Mouse (Mus musculus) G1E-ER4 (cell line): ENCODE data around the gene Olfr119. TPM values are rescaled to one million over a fixed set of nuclear protein-coding genes. Genes with fewer than 3 reads are reported as not detected.
"Not testable (repeated sequence)": the region's sequence is repeated elsewhere in the genome, so short reads cannot be mapped to it uniquely, and the experiment has no call there.

ENCODE experiments used
- GATA1 ChIP-seq: IDR thresholded peaks from one replicate; pipeline ENCODE4 v1.8.0; 2012; ENCODE audit warnings: low read length, inconsistent platforms
- polyA plus RNA-seq: library from polyadenylated mRNA; stranded (reverse); fragments of >175 nt; gene quantifications from 2 replicates; pipeline ENCODE4 v1.2.3, GENCODE M21; 2012

Olfr119 gene
- polyA plus RNA-seq = not detected in 2 replicates

DNA sequence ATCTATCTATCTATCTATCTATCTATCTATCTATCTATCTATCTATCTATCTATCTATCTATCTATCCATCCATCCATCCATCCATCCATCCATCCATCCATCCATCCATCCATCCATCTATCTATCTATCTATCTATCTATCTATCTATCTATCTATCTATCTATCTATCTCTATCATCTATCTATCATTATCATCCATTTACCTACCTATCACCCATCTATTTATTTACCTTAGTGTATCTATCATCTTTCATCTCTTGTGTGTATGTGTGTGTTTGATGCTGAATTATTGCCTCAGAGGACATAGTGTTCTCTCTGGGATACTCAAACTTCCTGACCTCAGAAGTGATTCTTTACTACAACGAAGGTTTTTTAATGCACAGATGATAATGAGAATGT, at the start of gene Olfr119:
Gene Olfr119 (plus strand): TSS at position 301 of the 400 bp plus-strand sequence.
- TF ChIP-seq GATA1 = not testable (repeated sequence)

DNA sequence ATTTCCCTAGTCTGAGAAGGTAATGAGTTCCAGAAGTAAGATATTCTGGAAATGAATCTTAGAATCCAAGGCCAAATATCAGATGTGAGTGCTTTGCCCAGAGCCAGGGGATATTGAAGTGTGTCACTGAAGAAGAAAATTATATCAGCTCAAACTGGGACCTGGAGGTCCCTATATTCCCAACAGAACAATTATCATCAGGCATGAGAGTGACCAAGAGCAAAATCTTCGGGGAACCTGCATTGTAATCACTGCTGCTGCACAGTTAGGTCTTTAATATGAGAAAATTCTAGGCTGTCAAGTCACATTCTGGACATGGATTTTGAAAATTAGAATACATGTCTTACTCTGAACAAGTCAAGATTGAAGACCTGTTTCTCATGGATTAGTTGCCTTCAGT, 32.7 kb upstream of the Olfr119 start, which contains the start of gene Olfr117:
Gene Olfr117 (minus strand): TSS at position 101 of the 400 bp plus-strand sequence.
- no peak for TF ChIP-seq GATA1

DNA sequence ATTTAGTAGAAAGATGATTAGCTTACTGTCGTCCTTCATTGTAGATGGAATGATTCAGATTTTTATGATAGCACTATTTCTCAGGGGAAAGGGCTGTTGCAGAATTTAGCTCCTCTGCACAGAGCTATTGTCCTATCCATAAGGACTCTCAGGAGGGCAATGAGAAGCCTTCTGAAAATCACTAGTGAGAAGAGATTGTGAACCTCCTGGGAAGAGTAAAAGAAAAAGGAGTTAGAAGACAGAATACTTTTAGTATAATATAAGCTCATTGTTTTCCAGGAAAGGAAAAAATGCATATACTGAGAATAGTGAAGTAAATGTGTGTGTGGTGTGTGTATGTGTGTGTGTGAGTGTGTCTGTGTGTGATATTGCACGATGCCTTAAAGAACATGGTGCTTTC, 29.7 kb upstream of the Olfr119 start, which contains the start of gene Olfr118:
Gene Olfr118 (plus strand): TSS at position 301 of the 400 bp plus-strand sequence.
- no peak for TF ChIP-seq GATA1

DNA sequence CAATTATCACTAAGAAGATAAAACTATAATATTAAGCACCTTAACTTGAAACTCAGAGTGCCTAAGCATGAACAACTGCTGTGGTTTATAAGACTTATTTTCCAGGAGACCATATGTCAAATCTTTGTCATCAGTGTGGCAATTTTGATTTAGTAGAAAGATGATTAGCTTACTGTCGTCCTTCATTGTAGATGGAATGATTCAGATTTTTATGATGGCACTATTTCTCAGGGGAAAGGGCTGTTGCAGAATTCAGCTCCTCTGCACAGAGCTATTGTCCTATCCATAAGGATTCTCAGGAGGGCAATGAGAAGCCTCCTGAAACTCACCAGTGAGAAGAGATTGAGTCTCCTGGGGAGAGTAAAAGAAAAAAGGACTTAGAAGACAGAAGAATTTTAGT, 25.1 kb downstream of the Olfr119 start, which contains the start of gene Olfr120:
Gene Olfr120 (plus strand): TSS at position 301 of the 400 bp plus-strand sequence.
- TF ChIP-seq GATA1 = no peak

DNA sequence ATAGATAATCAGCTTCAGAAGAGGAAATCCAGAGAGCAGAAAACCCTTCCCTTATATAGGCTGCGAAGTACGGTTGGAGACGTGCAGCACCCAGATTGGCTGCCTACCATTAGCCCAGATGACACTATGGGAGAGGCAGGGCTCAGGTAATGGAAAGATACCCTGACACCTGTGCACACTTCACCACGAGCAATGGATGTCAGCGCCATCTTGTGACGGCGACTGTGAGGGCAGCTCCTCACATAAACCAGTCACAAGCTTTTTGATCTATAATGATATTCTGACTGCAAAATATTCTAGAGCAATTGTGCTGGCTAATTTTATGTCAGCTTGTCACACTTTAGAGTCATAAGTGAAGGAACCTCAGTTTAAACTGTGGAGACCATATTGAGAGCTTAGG, 41.7 kb downstream of the Olfr119 start:
- no peak for TF ChIP-seq GATA1

Other genes starting within 250 kb of the Olfr119 start
- not detected in 2 replicates for gene Olfr109, start 237.6 kb upstream of the Olfr119 start, polyA plus RNA-seq
- gene H2-M2, start 213.0 kb upstream of the Olfr119 start, polyA plus RNA-seq = not detected in 2 replicates
- not detected in 2 replicates for gene Olfr110, start 204.1 kb upstream of the Olfr119 start, polyA plus RNA-seq
- gene Olfr111, start 188.5 kb upstream of the Olfr119 start, polyA plus RNA-seq = not detected in 2 replicates
- not detected in 2 replicates for gene Olfr112, start 127.1 kb upstream of the Olfr119 start, polyA plus RNA-seq
- gene Olfr113, start 118.9 kb upstream of the Olfr119 start, polyA plus RNA-seq = not detected in 2 replicates
- not detected in 2 replicates for gene Olfr114, start 103.8 kb upstream of the Olfr119 start, polyA plus RNA-seq
- gene Olfr115, start 69.5 kb upstream of the Olfr119 start, polyA plus RNA-seq = not detected in 2 replicates
- not detected in 2 replicates for gene Olfr116, start 69.4 kb upstream of the Olfr119 start, polyA plus RNA-seq
- gene Olfr117, start 32.8 kb upstream of the Olfr119 start, polyA plus RNA-seq = not detected in 2 replicates
- gene Olfr118, start 29.6 kb upstream of the Olfr119 start, polyA plus RNA-seq = not detected in 2 replicates
- not detected in 2 replicates for gene Olfr120, start 25.2 kb downstream of the Olfr119 start, polyA plus RNA-seq
- gene Olfr121, start 52.3 kb downstream of the Olfr119 start, polyA plus RNA-seq = not detected in 2 replicates
- not detected in 2 replicates for gene Olfr122, start 72.0 kb downstream of the Olfr119 start, polyA plus RNA-seq
- not detected in 2 replicates for gene Olfr123, start 97.0 kb downstream of the Olfr119 start, polyA plus RNA-seq
- not detected in 2 replicates for gene Olfr124, start 103.3 kb downstream of the Olfr119 start, polyA plus RNA-seq
- gene Olfr125, start 136.4 kb downstream of the Olfr119 start, polyA plus RNA-seq = not detected in 2 replicates
- gene Olfr126, start 150.9 kb downstream of the Olfr119 start, polyA plus RNA-seq = not detected in 2 replicates
- not detected in 2 replicates for gene Olfr127, start 203.9 kb downstream of the Olfr119 start, polyA plus RNA-seq
- gene Olfr128, start 224.0 kb downstream of the Olfr119 start, polyA plus RNA-seq = not detected in 2 replicates